In the genomic region with DNA sequence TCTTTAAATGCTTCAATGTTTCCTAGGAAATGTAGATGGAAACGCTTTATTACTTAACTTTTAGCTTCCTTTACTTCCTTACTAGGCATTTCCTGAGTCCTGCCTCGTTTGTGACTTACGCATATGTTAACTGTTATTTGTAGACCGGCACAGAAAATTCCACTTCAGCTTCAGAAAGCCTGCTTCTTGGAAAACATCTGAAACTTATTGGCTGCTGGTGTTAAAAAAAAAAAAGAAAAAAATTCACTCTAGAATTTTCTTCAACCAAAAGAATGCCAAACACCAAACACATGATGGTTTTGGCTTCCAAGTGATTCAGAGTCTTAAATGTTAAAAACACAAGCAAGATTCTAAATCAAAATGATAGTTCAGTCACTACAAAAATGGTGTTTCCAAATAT, we compare ENCODE assay signal across 17 mouse cellular contexts. TPM values are rescaled to one million over a fixed set of nuclear protein-coding genes. Genes with fewer than 3 reads are reported as not detected.
DNase-seq lines count a peak whose midpoint lies in the region; ATAC-seq lines count a peak whose summit lies in the region.
"Had no signal": no experiment of that assay in that cellular context is flagged by ENCODE, and none has a peak within 500 bp of the region (broad histone marks: within the 10 kb centered on the region; RNA-seq: fewer than 3 reads in every experiment).

No protein-coding gene starts in this region.

- no peak overlapping the region for H3K9ac ChIP-seq in heart, embryonic 13.5 days
- H3K9ac ChIP-seq in lung, embryonic 15.5 days = no peak overlapping the region
- peak overlapping the region; percentile 59; the same call in 1 of the 2 replicates for H3K9ac ChIP-seq in intestine, embryonic 14.5 days (ENCODE audit: low read length)
- no peak overlapping the region for H3K9ac ChIP-seq in stomach, embryonic 15.5 days
- H3K9ac ChIP-seq in forebrain, embryonic 12.5 days = no peak overlapping the region
- H3K9ac ChIP-seq: forebrain, postnatal 0 days; liver, embryonic 15.5 days had no signal

- no peaks in the 10 kb centered on the region for H3K36me3 ChIP-seq in heart, embryonic 13.5 days
- no peaks in the 10 kb centered on the region for H3K36me3 ChIP-seq in lung, embryonic 15.5 days
- H3K36me3 ChIP-seq in intestine, embryonic 14.5 days (ENCODE audit: control insufficient read depth, insufficient read depth, low read length) = no peaks in the 10 kb centered on the region
- H3K36me3 ChIP-seq in stomach, embryonic 15.5 days = no peaks in the 10 kb centered on the region
- no peaks in the 10 kb centered on the region for H3K36me3 ChIP-seq in forebrain, embryonic 12.5 days (replicated peaks)
- H3K36me3 ChIP-seq: G1E; liver, embryonic 15.5 days had no signal

- no peak for DNase-seq in heart, postnatal 4 days
- DNase-seq in lung, postnatal 14 days = no peak
- no peak for DNase-seq in intestine, embryonic 14.5 days (ENCODE audit: low spot score)
- DNase-seq: cerebellum, adult 11-12 months; embryo, embryonic 11 days; forebrain, postnatal 0 days; right cerebral cortex, postnatal 25 days; thymus, postnatal 36 days had no signal

- H3K4me2 ChIP-seq in heart, embryonic 13.5 days = peak overlapping the region; percentile 93
- peak overlapping the region; percentile 84 for H3K4me2 ChIP-seq in lung, embryonic 15.5 days
- peak overlapping the region; percentile 92 for H3K4me2 ChIP-seq in intestine, embryonic 14.5 days (ENCODE audit: low read length)
- H3K4me2 ChIP-seq in stomach, embryonic 15.5 days = peak overlapping the region; percentile 81; the same call in 1 of the 2 replicates
- H3K4me2 ChIP-seq in forebrain, embryonic 12.5 days = no peak overlapping the region
- H3K4me2 ChIP-seq: midbrain, embryonic 11.5 days had no signal

- no peaks in the 10 kb centered on the region for H3K9me3 ChIP-seq in heart, embryonic 13.5 days
- no peaks in the 10 kb centered on the region for H3K9me3 ChIP-seq in lung, embryonic 15.5 days
- no peaks in the 10 kb centered on the region for H3K9me3 ChIP-seq in intestine, embryonic 14.5 days (ENCODE audit: control insufficient read depth, low read length)
- H3K9me3 ChIP-seq in stomach, embryonic 15.5 days = no peaks in the 10 kb centered on the region
- no peaks in the 10 kb centered on the region for H3K9me3 ChIP-seq in forebrain, embryonic 12.5 days
- H3K9me3 ChIP-seq: G1E; liver, embryonic 15.5 days had no signal

- H3K4me1 ChIP-seq in heart, embryonic 13.5 days = 0 out of 2 replicates have a peak, but pooled peaks cover 6% of the 10 kb centered on the region
- 0 out of 2 replicates have a peak, but pooled peaks cover 5% of the 10 kb centered on the region for H3K4me1 ChIP-seq in lung, embryonic 15.5 days
- no peaks in the 10 kb centered on the region for H3K4me1 ChIP-seq in intestine, embryonic 14.5 days (replicated peaks; ENCODE audit: control insufficient read depth, insufficient read depth, low read length)
- H3K4me1 ChIP-seq in stomach, embryonic 15.5 days = 0 out of 2 replicates have a peak, but pooled peaks cover 4% of the 10 kb centered on the region
- H3K4me1 ChIP-seq in forebrain, embryonic 12.5 days = peaks cover 18% of the 10 kb centered on the region
- H3K4me1 ChIP-seq: liver, embryonic 15.5 days had no signal

- H3K27me3 ChIP-seq in heart, embryonic 13.5 days (replicated peaks) = 0 out of 2 replicates have a peak, but pooled peaks cover 6% of the 10 kb centered on the region
- no peaks in the 10 kb centered on the region for H3K27me3 ChIP-seq in lung, embryonic 15.5 days
- H3K27me3 ChIP-seq in intestine, embryonic 14.5 days (replicated peaks; ENCODE audit: control insufficient read depth, insufficient read depth, low read length) = no peaks in the 10 kb centered on the region
- H3K27me3 ChIP-seq in stomach, embryonic 15.5 days (replicated peaks) = no peaks in the 10 kb centered on the region
- peaks cover 26% of the 10 kb centered on the region for H3K27me3 ChIP-seq in forebrain, embryonic 12.5 days

- WGBS in heart, embryonic 13.5 days = 68% methylated on average over 4 of the region's 4 CpGs
- WGBS in lung, embryonic 15.5 days = 60% methylated on average over 4 of the region's 4 CpGs
- WGBS in intestine, embryonic 14.5 days = 58% methylated on average over 4 of the region's 4 CpGs
- WGBS in stomach, embryonic 15.5 days = 69% methylated on average over 4 of the region's 4 CpGs
- WGBS in forebrain, embryonic 12.5 days = 85% methylated on average over 4 of the region's 4 CpGs

- H3K4me3 ChIP-seq in heart, embryonic 13.5 days = no peak overlapping the region
- peak overlapping the region; percentile 31 for H3K4me3 ChIP-seq in lung, embryonic 15.5 days
- peak overlapping the region; percentile 53 for H3K4me3 ChIP-seq in intestine, embryonic 14.5 days (ENCODE audit: low read depth, low read length)
- peak overlapping the region; percentile 21; the same call in 1 of the 2 replicates for H3K4me3 ChIP-seq in stomach, embryonic 15.5 days (replicated peaks)
- no peak overlapping the region for H3K4me3 ChIP-seq in forebrain, embryonic 12.5 days (replicated peaks)
- H3K4me3 ChIP-seq: liver, embryonic 15.5 days had no signal

- H3K27ac ChIP-seq in heart, embryonic 13.5 days (replicated peaks) = no peak overlapping the region
- no peak overlapping the region for H3K27ac ChIP-seq in lung, embryonic 15.5 days
- H3K27ac ChIP-seq in intestine, embryonic 14.5 days (ENCODE audit: low read depth) = peak overlapping the region; percentile 39; the same call in 1 of the 2 replicates
- no peak overlapping the region for H3K27ac ChIP-seq in stomach, embryonic 15.5 days
- H3K27ac ChIP-seq in forebrain, embryonic 12.5 days = no peak overlapping the region
- H3K27ac ChIP-seq: liver, embryonic 15.5 days had no signal

- no peak for ATAC-seq in heart, embryonic 13.5 days (ENCODE audit: extremely low read depth, insufficient number of reproducible peaks, low FRiP score, low TSS enrichment)
- ATAC-seq in lung, embryonic 15.5 days (ENCODE audit: borderline replicate concordance, extremely low read depth, low FRiP score, low TSS enrichment) = no peak
- no peak for ATAC-seq in intestine, embryonic 14.5 days (replicated peaks; ENCODE audit: low FRiP score, low TSS enrichment, low read depth)
- ATAC-seq in stomach, embryonic 15.5 days (ENCODE audit: insufficient read depth, low FRiP score, low read depth) = no peak
- no peak for ATAC-seq in megakaryocyte progenitor cell, adult 5-6 weeks (replicated peaks; ENCODE audit: poor library complexity)
- no peak for ATAC-seq in forebrain, embryonic 12.5 days (ENCODE audit: low FRiP score)
- ATAC-seq: forebrain, postnatal 0 days; hindbrain, embryonic 16.5 days had no signal

RNA-seq across cellular contexts. Expression of gene Cped1, which starts 3.4 kb away (rescaled TPM):
- 5.8 and 6.0 TPM in 2 replicates for polyA plus RNA-seq in heart, embryonic 13.5 days (2015; fragmentation: Nextera tagmentation; extraction: Ambion mirVana)
- total RNA-seq in heart, postnatal 4 days (2021) = 1 to 10 TPM; 7.2 to 9.9 TPM
- polyA plus RNA-seq in lung, embryonic 15.5 days (2015; fragmentation: Nextera tagmentation; extraction: Ambion mirVana) = 24.3 and 25.0 TPM in 2 replicates
- 35.5 and 38.5 TPM in 2 replicates for polyA plus RNA-seq in intestine, embryonic 14.5 days (2014; fragmentation: Nextera tagmentation; extraction: Ambion mirVana)
- polyA plus RNA-seq in stomach, embryonic 15.5 days (2015; fragmentation: Nextera tagmentation; extraction: Ambion mirVana) = 20.4 and 26.9 TPM in 2 replicates
- total RNA-seq in megakaryocyte progenitor cell, adult 5-6 weeks (2015) = 1.1 and 6.0 TPM in 2 replicates
- total RNA-seq in megakaryocyte progenitor cell, adult 5-6 weeks (2017) = 1.2 and 3.2 TPM in 2 replicates
- 9.4 and 12.0 TPM in 2 replicates for polyA plus RNA-seq in forebrain, embryonic 12.5 days (2016; fragmentation: Nextera tagmentation; extraction: Ambion mirVana)
- polyA plus RNA-seq: G1E had no signal

RNA-seq across cellular contexts. Expression of gene Ing3, which starts 39.7 kb away (rescaled TPM):
- 30.4 and 36.3 TPM in 2 replicates for polyA plus RNA-seq in heart, embryonic 13.5 days (2015; fragmentation: Nextera tagmentation; extraction: Ambion mirVana)
- total RNA-seq in heart, postnatal 4 days (2021) = 10 to 100 TPM; 17.4 to 18.3 TPM
- polyA plus RNA-seq in lung, embryonic 15.5 days (2015; fragmentation: Nextera tagmentation; extraction: Ambion mirVana) = 49.6 and 56.6 TPM in 2 replicates
- 41.3 and 49.9 TPM in 2 replicates for polyA plus RNA-seq in intestine, embryonic 14.5 days (2014; fragmentation: Nextera tagmentation; extraction: Ambion mirVana)
- polyA plus RNA-seq in stomach, embryonic 15.5 days (2015; fragmentation: Nextera tagmentation; extraction: Ambion mirVana) = 42.5 and 44.3 TPM in 2 replicates
- total RNA-seq in megakaryocyte progenitor cell, adult 5-6 weeks (2015) = 42.9 and 46.0 TPM in 2 replicates
- 33.5 and 36.3 TPM in 2 replicates for total RNA-seq in megakaryocyte progenitor cell, adult 5-6 weeks (2017)
- 61.0 and 66.5 TPM in 2 replicates for polyA plus RNA-seq in forebrain, embryonic 12.5 days (2016; fragmentation: Nextera tagmentation; extraction: Ambion mirVana)

Comparison
In these comparisons a context has a peak if more than half of its experiments do, and no peak if none do; other contexts are left out.
1. H3K4me3 ChIP-seq: peak in lung, embryonic 15.5 days (single experiment), intestine, embryonic 14.5 days (single experiment) and stomach, embryonic 15.5 days (single experiment); none in heart, embryonic 13.5 days (single experiment) and forebrain, embryonic 12.5 days (single experiment).